Mouse (Mus musculus) megakaryocyte, embryonic 14.5 days (primary cell): ENCODE measurements around the gene Epb42. TPM values are rescaled to one million over a fixed set of nuclear protein-coding genes. Genes with fewer than 3 reads are reported as not detected.
"Not testable (repeated sequence)": the region's sequence is repeated elsewhere in the genome, so short reads cannot be mapped to it uniquely, and the experiment has no call there.

Experiments used
- H3K27me3 ChIP-seq: replicated peaks from 2 replicates; pipeline ENCODE3; 2012; ENCODE audit warnings: inconsistent platforms
- H3K36me3 ChIP-seq: replicated peaks from 2 replicates; pipeline ENCODE3; 2012; ENCODE audit warnings: low read length, inconsistent platforms, mixed read lengths
- H3K4me1 ChIP-seq: 2 replicates; pipeline ENCODE4 v1.6.1; 2012; ENCODE audit warnings: inconsistent platforms
- H3K4me3 ChIP-seq: replicated peaks from 2 replicates; pipeline ENCODE3; 2012; ENCODE audit warnings: moderate library complexity, mild to moderate bottlenecking, inconsistent platforms
- H3K9me3 ChIP-seq: 2 replicates; pipeline ENCODE4 v1.6.1; 2012; ENCODE audit warnings: inconsistent platforms
- FLI1 ChIP-seq: IDR thresholded peaks from 2 replicates; pipeline ENCODE4 v1.6.1; 2012; ENCODE audit warnings: low read length, inconsistent platforms, mixed read lengths
- GATA1 ChIP-seq: IDR thresholded peaks from 3 replicates; pipeline ENCODE4 v1.6.1; 2012; ENCODE audit warnings: mixed read lengths, low read length, inconsistent platforms, borderline replicate concordance
- polyA plus RNA-seq: library from polyadenylated mRNA; stranded (reverse); fragments of >175 nt; gene quantifications from 2 replicates; pipeline ENCODE4 v1.2.3, GENCODE M21; 2012; ENCODE audit warnings: low replicate concordance; ENCODE audit not compliant: insufficient read depth

Gene Epb42
- polyA plus RNA-seq, 1 experiment, result not detected

DNA sequence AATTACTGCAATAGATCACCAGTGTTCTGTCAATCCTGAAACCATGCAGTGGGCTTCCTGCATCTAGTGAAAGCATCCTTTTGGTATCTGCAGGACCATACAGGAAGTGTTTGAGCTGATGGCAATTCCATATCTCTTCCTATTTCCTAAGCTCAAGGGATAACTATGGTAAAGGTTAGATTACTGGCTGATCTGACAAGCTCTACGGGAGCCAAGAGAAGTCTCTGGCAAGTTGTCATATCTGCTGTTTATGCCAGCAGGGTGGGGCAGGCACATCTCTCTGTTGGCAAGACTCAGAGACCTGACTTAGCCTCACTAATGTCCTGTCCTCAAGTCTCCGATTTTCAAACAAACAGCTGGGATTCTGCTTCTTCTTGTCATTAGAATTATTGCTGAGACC lies 17.2 kb upstream of the Epb42 start:
- Histone ChIP-seq H3K9me3 (peaks cover 2% of the 10 kb centered on the region), H3K27me3 (peaks cover 23% of the 10 kb centered on the region), H3K4me3 (no peak overlapping the region), H3K4me1 (peaks cover 50% of the 10 kb centered on the region), H3K36me3 (no peaks in the 10 kb centered on the region)
- TF ChIP-seq FLI1 (no peak), GATA1 (no peak)

DNA sequence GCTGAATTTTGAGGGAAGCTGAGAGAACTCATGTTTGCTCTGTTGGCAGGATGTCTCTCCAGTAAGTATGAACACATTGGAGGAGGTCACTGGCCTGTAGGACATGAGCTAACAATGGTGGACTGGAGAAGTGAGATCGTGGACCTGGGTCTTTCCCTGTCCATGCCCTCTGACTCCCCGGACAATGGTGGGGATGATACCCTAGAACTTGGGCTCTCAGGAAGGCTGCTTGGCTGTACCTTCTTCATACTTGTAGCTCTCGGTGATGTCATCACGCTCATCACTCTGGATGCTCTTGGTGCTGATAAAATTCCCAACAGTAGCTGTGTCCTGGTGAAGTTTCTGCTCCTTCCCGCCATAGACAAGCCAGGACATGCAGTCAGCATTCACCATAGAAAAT lies 15.3 kb upstream of the Epb42 start:
- no peak for TF ChIP-seq GATA1
- TF ChIP-seq FLI1, result no peak
- Histone ChIP-seq H3K4me3 (no peak overlapping the region), H3K4me1 (peaks cover 50% of the 10 kb centered on the region), H3K9me3 (peaks cover 7% of the 10 kb centered on the region), H3K36me3 (no peaks in the 10 kb centered on the region), H3K27me3 (peaks cover 22% of the 10 kb centered on the region)

DNA sequence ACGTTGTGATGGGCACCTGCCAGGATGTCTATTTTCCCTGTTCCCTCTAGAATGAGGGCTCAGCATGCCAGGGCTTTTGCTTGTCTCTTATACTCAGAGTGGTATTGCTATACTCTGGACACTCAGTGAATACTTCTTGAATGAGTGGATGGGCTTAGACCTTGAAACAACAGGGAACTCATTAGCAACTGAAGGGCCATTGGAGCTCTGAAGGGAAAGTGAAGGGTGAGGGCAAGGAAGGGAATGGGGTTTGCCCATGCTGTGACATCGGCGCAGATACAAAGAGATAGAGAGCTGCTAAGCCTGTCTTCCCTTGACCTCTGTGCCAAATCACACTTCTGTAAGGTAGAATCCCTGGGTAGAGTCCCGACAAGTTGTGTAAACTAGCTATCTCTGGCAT lies 8.8 kb upstream of the Epb42 start:
- H3K9me3 ChIP-seq, result peaks cover 7% of the 10 kb centered on the region
- no peaks in the 10 kb centered on the region for H3K36me3 ChIP-seq
- TF ChIP-seq FLI1, result no peak
- TF ChIP-seq GATA1, result no peak
- H3K4me1 ChIP-seq, result peaks cover 11% of the 10 kb centered on the region
- H3K27me3 ChIP-seq, result peaks cover 21% of the 10 kb centered on the region
- no peak overlapping the region for H3K4me3 ChIP-seq

DNA sequence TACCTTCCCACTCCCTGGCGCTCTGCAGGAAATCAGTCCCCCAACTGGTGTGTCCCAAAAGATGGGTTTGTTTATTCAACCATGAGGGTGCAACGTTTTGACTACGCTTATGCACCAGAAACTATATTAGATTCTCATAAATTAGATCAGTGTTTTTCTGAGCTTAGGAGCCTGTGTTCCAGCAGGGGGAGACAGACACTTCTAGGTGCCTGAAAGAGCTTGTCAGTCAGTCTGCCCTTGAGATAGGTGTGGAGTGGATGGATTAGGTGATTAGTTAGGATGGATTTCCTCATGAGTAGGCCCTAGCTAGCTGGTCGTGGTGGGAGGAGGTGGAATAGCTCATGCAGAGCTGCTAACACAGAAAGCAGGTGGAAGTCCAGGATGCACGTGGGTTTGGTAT lies 4.2 kb upstream of the Epb42 start:
- Histone ChIP-seq H3K27me3 (peaks cover 9% of the 10 kb centered on the region), H3K36me3 (no peaks in the 10 kb centered on the region), H3K9me3 (no peaks in the 10 kb centered on the region), H3K4me1 (peaks cover 19% of the 10 kb centered on the region), H3K4me3 (no peak overlapping the region)
- no peak for TF ChIP-seq FLI1
- no peak for TF ChIP-seq GATA1

DNA sequence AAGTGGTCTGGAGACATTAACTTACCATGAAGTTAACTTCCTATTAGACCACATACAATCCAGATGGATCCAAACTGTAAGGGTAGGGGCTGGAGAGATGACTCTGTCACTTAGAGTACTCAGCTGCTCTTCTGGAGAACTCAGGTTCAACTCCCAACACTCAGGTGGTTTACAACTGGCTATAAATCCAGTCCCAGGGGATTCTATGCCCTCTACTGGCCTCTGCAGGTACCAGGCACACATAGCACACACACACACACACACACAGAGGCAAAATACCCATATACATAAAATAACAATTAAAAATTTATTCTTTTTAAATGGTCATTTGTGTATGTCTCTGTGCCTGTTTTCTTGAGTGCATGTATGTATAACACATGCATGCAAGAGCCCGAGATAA lies 2.5 kb upstream of the Epb42 start:
- no peak for TF ChIP-seq GATA1
- no peak for TF ChIP-seq FLI1
- no peak overlapping the region for H3K4me3 ChIP-seq
- H3K27me3 ChIP-seq, result peaks cover 4% of the 10 kb centered on the region
- no peaks in the 10 kb centered on the region for H3K36me3 ChIP-seq
- H3K4me1 ChIP-seq, result peaks cover 22% of the 10 kb centered on the region
- H3K9me3 ChIP-seq, result no peaks in the 10 kb centered on the region

DNA sequence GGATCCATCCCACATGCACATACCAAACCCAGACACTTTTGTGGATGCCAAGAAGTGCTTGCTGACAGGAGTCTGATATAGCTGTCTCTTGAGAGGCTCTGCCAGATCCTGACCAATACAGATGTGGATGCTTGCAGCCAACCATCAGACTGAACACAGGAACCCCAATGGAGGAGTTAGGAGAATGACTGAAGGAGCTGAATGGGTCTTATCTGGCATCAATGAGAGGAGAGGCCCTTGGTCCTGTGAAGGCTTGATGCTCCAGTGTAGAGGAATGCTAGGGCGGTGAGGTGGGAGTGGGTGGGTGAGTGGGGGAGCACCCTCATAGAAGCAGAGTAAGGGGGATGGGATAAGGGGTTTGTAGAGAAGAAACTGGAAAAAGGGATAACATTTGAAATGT lies 2.0 kb upstream of the Epb42 start:
- H3K9me3 ChIP-seq, H3K27me3 ChIP-seq, H3K4me3 ChIP-seq, H3K36me3 ChIP-seq: not testable (repeated sequence)
- peaks cover 22% of the 10 kb centered on the region for H3K4me1 ChIP-seq

DNA sequence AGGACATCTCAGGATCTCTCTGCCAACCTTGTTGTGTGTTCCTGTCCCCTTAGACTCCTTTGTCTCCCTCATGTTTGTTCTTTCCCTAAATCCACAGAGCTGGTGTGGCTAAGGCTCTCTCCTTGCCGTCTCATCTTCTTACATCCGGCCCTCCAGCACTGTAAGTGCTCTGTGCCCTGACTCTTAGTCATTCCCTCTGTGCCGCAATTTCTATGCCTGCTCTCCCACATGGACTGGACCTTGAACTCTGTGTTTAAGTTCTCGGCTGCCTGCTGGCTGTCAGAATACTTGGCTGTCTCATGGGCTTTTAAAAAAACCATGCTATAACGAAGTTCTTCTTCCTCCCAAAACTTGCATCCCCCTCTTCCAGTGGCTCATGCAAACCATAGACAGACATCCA lies 14.0 kb downstream of the Epb42 start:
- Histone ChIP-seq H3K36me3 (peaks cover 6% of the 10 kb centered on the region), H3K9me3 (no peaks in the 10 kb centered on the region), H3K4me3 (no peak overlapping the region), H3K4me1 (peaks cover 3% of the 10 kb centered on the region; the same call in 1 of the 2 replicates), H3K27me3 (peaks cover 40% of the 10 kb centered on the region)
- no peak for TF ChIP-seq GATA1
- TF ChIP-seq FLI1, result no peak

DNA sequence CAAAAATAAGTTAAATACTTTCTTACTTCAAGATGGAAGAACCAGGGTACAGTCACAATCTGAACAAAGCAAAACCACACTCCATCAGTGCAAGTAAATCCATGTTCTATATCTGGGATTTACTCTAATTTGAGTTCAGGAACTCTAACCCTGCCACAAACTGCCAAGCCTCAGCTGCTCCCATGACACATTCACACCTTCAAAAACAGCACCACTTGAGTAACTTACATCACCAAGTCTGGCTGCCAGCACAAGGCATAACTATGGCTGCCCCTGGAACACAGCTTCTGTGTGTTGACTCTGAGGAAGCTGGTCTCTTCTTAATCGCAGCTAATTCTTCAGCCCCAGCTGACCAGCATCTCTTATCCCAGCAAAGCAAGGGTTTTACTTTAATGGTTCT lies 19.7 kb downstream of the Epb42 start:
- H3K9me3 ChIP-seq, result no peaks in the 10 kb centered on the region
- peaks cover 60% of the 10 kb centered on the region for H3K36me3 ChIP-seq
- no peak overlapping the region for H3K4me3 ChIP-seq
- H3K27me3 ChIP-seq, result peaks cover 5% of the 10 kb centered on the region
- H3K4me1 ChIP-seq, result 0 out of 2 replicates have a peak, but pooled peaks cover 3% of the 10 kb centered on the region
- TF ChIP-seq GATA1 (no peak), FLI1 (no peak)

DNA sequence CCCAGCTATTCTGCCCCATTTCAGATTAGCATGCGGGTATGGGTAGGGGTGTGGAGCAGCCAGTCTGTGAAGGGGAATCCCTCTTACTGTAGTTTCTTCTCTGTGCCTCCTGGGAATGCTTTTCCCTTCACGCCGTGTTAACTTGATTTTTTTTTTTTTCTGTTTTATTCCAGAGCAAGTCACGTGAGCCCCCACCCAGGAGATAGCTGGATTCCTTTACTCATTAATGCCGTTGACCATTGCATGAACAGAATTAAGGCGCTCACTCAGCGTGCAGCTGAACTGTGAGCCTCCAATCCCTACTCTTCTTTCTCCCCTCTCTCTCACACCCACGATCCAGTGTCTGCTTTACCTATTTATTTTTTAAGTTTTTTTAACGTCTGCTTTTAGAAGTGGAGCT lies 20.6 kb downstream of the Epb42 start:
- no peaks in the 10 kb centered on the region for H3K27me3 ChIP-seq
- peaks cover 69% of the 10 kb centered on the region for H3K36me3 ChIP-seq
- no peaks in the 10 kb centered on the region for H3K4me1 ChIP-seq
- TF ChIP-seq GATA1, result no peak
- no peak for TF ChIP-seq FLI1
- no peaks in the 10 kb centered on the region for H3K9me3 ChIP-seq
- no peak overlapping the region for H3K4me3 ChIP-seq

DNA sequence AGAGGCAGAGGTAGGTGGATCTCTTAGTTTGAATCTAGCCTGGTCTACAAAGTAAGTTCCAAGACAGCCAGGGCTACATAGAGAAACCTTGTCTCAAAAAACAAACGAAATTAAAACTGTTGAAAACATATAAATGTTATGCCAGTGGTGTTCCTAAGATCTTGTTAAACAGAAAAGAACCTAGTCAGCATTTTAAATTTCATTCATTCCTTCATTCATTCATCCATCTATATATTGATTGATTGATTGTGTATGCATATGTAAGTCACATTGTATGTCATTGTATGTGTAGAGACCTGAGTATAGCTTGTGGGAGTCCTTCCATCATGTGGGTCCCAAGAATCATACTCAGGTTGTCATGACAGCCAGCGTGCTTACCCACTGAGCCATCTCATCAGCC lies 21.4 kb downstream of the Epb42 start:
- TF ChIP-seq FLI1 (no peak), GATA1 (no peak)
- no peaks in the 10 kb centered on the region for H3K27me3 ChIP-seq
- H3K4me1 ChIP-seq, result no peaks in the 10 kb centered on the region
- H3K9me3 ChIP-seq, result no peaks in the 10 kb centered on the region
- peaks cover 75% of the 10 kb centered on the region for H3K36me3 ChIP-seq
- no peak overlapping the region for H3K4me3 ChIP-seq

DNA sequence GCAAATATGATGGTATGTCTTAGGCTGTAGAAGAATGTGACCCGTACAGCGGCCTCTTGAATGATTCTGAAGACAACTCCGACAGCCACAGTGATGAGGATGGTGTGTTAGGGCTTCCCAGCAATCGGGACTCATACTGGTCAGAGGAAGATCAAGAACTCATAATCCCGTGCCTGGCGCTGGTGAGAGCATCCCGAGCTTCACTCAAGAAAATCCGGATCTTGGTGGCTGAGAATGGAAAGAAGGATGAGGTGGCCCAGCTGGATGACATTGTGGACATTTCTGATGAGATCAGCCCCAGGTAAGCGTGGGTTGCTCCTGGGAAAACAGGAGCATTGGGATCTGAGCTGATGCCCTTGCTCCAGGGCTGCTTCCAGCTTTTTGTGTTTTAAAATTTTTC lies 24.2 kb downstream of the Epb42 start:
- Histone ChIP-seq H3K4me1 (peaks cover 16% of the 10 kb centered on the region), H3K9me3 (no peaks in the 10 kb centered on the region), H3K36me3 (peaks cover 76% of the 10 kb centered on the region), H3K27me3 (no peaks in the 10 kb centered on the region), H3K4me3 (no peak overlapping the region)
- TF ChIP-seq GATA1 (no peak), FLI1 (no peak)
